In the genomic region with DNA sequence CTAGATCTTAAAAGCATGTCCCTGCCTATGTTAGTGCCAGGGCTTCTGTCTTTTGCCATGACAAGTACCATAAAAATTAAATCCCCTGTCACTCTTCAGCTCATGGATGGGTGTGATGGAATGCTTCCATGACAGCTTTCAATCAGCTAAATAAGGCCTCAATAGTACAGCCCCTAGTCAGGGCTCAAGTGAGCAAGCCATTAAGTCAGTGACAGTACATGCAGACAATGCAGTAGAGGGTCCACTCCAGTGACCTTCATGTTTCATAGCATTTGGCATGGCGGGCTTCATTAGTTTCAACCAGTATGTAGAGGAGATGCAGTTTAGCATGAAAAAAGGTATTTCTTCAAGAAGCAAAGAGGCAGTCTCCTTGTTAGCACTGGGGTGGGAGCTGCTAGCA, we compare ENCODE assay signal across 11 mouse cellular contexts.
"Had no signal": no experiment of that assay in that cellular context is flagged by ENCODE, and none has a peak within 500 bp of the region (broad histone marks: within the 10 kb centered on the region; RNA-seq: fewer than 3 reads in every experiment).

No protein-coding gene starts in this region.

- H3K4me3 ChIP-seq: liver, embryonic 15.5 days; neural tube, embryonic 15.5 days had no signal

- ATAC-seq: intestine, postnatal 0 days; lung, postnatal 0 days had no signal

- H3K4me1 ChIP-seq: liver, embryonic 15.5 days had no signal

- H3K36me3 ChIP-seq: liver, embryonic 15.5 days; neural tube, embryonic 15.5 days had no signal

- H3K27ac ChIP-seq: liver, embryonic 15.5 days; neural tube, embryonic 15.5 days; stomach, postnatal 0 days had no signal

- H3K27me3 ChIP-seq: liver, embryonic 15.5 days; neural tube, embryonic 15.5 days had no signal

- H3K4me2 ChIP-seq: liver, embryonic 11.5 days; liver, embryonic 15.5 days had no signal

- H3K9me3 ChIP-seq: liver, embryonic 15.5 days; neural tube, embryonic 15.5 days had no signal

- H3K9ac ChIP-seq: liver, embryonic 15.5 days; neural tube, embryonic 15.5 days had no signal

- DNase-seq: kidney, adult 8-10 months; kidney, postnatal 25 days; lung, adult 2 months; lung, postnatal 36 days; thymus, postnatal 4 days had no signal
